Mouse (Mus musculus): Measurements from ENCODE around the gene Macrod1.

Macrod1 gene

GRCm38 (mm10) chr19:7110097-7110496 is 53.5 kb downstream of the Macrod1 start:
- in situ Hi-C loops (cut with MboI, MseI) = no loop called here

GRCm38 (mm10) chr19:7110875-7111274 is 54.3 kb downstream of the Macrod1 start:
- in situ Hi-C loops (cut with MboI, MseI) = no loop called here

GRCm38 (mm10) chr19:7111309-7111708 is 54.7 kb downstream of the Macrod1 start:
- in situ Hi-C loops (cut with MboI, MseI) = no loop called here

DNA sequence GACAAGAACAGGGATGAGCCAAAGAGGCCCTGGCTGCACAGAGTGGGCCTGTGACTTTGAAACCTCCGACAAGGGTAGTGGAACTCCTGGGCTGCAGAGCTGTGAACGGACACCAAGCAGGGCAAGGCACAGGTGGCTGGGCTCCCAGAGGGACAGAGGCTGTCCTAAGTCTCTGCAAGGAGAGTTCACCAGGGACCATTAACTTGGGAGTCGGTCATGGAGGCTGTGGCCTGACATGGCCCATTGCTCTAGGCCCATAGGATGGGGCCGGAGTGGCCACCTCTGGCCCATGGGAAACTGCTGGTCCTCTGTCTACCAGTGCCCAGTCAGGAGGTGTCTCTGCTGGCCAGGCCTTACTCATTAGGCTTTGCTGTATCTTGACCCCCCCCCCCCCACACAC is 55.1 kb downstream of the Macrod1 start:
- in situ Hi-C loops (cut with MboI, MseI) = no loop called here

DNA sequence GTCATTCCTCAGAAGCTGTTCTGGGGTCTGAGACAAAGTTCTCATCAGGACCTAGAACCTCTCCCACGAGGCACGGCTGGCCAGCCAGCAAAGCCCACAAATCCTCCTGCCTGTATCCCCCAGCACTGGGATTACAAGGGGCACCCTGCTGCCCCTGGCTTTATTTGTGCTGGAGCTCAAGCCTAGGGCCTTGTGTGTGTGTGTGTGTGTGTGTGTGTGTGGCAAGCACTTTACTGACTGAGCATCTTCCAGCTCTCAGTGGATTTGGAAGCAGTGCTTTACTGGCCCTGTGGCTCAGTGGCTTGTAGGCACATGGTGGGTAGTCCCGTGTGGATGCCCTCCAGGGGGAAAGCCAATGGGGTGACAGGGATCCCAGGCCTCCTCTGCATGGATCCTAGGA is 56.0 kb downstream of the Macrod1 start:
- in situ Hi-C loops (cut with MboI, MseI) = no loop called here

GRCm38 (mm10) chr19:7113574-7113973 is 57.0 kb downstream of the Macrod1 start:
- in situ Hi-C loops (cut with MboI, MseI) = no loop called here

- in situ Hi-C loops (cut with MboI, MseI) = no loop called here
Measured at GRCm38 (mm10) chr19:7116038-7116731, 59.6 kb downstream of the Macrod1 start.

DNA sequence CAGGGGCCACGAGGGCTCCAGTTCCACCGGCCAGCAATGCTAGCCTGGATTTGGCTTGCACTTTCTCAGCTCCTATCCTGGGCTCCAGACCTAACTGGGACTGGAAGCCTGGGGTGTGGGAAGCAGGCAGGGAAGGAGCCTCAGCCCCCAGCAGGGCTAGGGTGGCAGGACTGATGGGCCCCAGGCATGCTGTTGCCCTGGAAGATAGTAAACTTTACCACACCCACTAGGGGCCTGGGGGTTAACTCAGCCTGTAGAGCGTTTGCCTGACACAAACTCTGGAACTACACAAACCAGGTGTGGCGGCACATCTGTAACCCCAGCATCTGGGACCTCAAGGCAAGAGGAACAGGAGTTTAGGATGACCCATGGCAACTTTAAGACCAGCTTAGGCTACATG is 60.5 kb downstream of the Macrod1 start:
- in situ Hi-C loops (cut with MboI, MseI) = no loop called here

GRCm38 (mm10) chr19:7117653-7118307 is 61.2 kb downstream of the Macrod1 start:
- in situ Hi-C loops (cut with MboI, MseI) = no loop called here

DNA sequence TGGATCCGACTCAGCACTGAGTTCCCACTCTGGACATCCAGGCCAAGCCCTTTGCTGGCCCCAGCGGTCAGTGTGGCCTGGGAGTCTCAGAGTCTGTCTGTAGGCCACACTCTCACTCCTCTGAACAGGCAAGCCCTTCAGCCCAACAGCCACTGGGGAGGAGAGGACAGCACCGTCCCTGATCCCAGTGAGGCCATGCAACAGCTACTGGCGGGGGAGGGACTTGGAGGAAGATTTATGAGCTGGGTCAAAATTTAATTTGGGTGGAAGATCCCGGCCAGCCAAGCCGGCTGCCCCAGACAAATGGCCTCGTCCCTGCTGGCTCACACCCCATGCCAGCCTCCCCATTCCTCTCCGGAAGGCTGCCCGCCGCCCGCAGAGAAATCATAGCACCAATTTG is 64.6 kb downstream of the Macrod1 start:
- in situ Hi-C loops (cut with MboI, MseI) = no loop called here

- in situ Hi-C loops (cut with MboI, MseI) = no loop called here
Measured at GRCm38 (mm10) chr19:7122277-7122676, 65.7 kb downstream of the Macrod1 start.

- in situ Hi-C loops (cut with MboI, MseI) = no loop called here
Measured at GRCm38 (mm10) chr19:7122698-7123306, 66.2 kb downstream of the Macrod1 start.

GRCm38 (mm10) chr19:7125526-7126156 is 69.0 kb downstream of the Macrod1 start:
- in situ Hi-C loops (cut with MboI, MseI) = no loop called here

DNA sequence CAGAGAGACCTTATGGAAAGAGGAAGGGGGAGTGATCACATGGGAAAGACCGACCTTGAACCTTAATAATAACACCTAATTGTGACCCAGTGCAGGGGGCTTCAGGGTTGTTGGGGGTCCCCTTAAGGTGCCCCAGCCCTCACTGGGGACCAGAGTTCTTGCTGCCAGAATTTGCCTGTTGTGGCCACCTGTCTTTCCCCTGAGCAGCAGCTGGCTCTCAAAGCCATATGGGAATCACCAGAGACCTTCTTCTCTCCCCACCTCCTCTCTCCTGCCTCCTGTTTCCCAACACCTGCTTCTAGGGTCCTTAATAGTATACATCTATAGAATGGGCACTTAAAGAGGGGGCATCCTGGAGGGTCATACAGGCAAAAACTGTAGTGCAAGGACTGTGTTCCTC is 69.6 kb downstream of the Macrod1 start:
- in situ Hi-C loops (cut with MboI, MseI) = no loop called here

- in situ Hi-C loops (cut with MboI, MseI) = no loop called here
Measured at GRCm38 (mm10) chr19:7126933-7127332, 70.3 kb downstream of the Macrod1 start.

- in situ Hi-C loops (cut with MboI, MseI) = no loop called here
Measured at GRCm38 (mm10) chr19:7128551-7129475, 72.2 kb downstream of the Macrod1 start.

DNA sequence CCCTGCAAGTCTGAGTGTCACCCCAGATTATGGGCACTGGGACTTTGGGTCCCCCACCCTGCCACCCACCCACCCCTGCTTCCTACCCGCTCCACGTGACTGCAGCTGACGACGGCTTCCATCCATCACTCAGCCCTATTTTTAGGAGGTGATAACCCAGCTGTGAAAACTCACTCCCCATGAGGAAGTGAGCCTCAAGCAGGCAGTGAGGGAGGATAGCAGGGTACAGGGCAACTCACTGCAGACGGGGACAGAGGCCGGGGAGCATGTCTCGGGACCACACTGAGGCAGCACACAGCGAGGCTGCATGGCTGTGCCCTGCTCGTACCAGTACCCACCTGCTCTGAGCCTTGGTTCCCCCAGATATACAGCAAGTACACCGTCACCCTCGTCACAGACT is 73.7 kb downstream of the Macrod1 start:
- in situ Hi-C loops (cut with MboI, MseI) = no loop called here

GRCm38 (mm10) chr19:7133436-7133835 is 76.8 kb downstream of the Macrod1 start:
- in situ Hi-C loops (cut with MboI, MseI) = no loop called here

GRCm38 (mm10) chr19:7134631-7135091 is 78.1 kb downstream of the Macrod1 start:
- in situ Hi-C loops (cut with MboI, MseI) = loop anchor here (5.0 kb wide), 1 partner anchor 43 kb away; no protein-coding TSS in a partner anchor

DNA sequence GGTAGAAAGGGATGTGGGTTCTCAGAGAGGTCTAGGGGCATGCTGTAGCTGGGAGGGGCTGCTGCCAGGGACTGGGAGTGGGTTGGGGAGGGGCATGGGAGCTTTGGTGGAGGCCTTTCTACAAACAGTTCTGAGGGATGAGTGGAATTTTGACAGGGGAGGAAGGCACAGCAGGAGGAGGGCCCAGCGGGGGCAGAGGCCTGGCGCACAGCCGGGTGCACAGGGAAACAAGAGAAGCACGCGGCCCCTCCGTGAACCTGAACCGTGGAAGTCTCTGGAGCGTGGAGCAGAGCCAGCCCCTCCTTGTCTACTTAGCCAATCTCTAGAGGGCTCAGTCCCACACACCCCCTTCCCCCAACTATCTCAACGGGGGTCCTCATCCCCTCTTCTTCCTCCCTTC is 78.9 kb downstream of the Macrod1 start:
- in situ Hi-C loops (cut with MboI, MseI) = loop anchor here (5.0 kb wide), 1 partner anchor 42 kb away; no protein-coding TSS in a partner anchor

DNA sequence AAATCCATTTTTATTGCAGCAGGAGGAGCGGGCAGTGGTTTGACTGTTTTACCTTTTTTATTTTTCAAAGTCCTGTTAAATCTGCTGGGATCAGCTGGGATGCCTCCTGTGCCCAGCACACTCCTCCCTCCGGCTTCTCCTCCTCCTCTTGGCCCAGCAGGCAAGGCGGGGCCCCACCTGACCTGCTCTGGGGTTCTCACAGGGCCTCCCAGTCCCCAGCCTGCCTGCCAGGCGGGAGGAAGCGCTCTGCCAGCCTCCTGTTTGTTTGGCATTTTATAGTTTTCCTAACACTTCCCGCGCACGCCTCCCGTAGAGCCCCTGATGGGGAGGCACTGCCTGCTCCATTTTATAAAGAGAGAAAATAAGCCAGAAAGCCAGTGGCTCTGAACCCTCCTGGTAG is 79.4 kb downstream of the Macrod1 start:
- in situ Hi-C loops (cut with MboI, MseI) = loop anchor here (5.0 kb wide), 1 partner anchor 41 kb away; no protein-coding TSS in a partner anchor
